Mouse (Mus musculus) hindbrain, embryonic 13.5 days (tissue): ENCODE data around the gene Nucks1. TPM values are rescaled to one million over a fixed set of nuclear protein-coding genes. Genes with fewer than 3 reads are reported as not detected.

Experiments used
- ATAC-seq: fragments of 200-750 bp; cut with Nextera tagmentation; 2 replicates; pipeline ENCODE4 v1.8.0; 2017; ENCODE audit warnings: moderate TSS enrichment; ENCODE audit not compliant: low FRiP score
- H3K27ac ChIP-seq: fragments of 300-500 bp; sonication (generic); 2 replicates; pipeline ENCODE4 v1.5.1; 2015; ENCODE audit warnings: inconsistent platforms, mild to moderate bottlenecking, moderate library complexity
- H3K27me3 ChIP-seq: fragments of 300-500 bp; sonication (generic); 2 replicates; pipeline ENCODE4 v1.6.1; 2015; ENCODE audit warnings: mild to moderate bottlenecking, inconsistent platforms
- H3K36me3 ChIP-seq: fragments of 300-500 bp; sonication (generic); 2 replicates; pipeline ENCODE4 v1.6.1; 2015; ENCODE audit warnings: mild to moderate bottlenecking, inconsistent platforms
- H3K4me1 ChIP-seq: fragments of 300-500 bp; sonication (generic); replicated peaks from 2 replicates; pipeline ENCODE4 v1.6.1; 2015; ENCODE audit warnings: inconsistent platforms
- H3K4me2 ChIP-seq: fragments of 300-500 bp; sonication (generic); 2 replicates; pipeline ENCODE4 v1.6.1; 2015; ENCODE audit warnings: inconsistent platforms, mild to moderate bottlenecking, moderate library complexity
- H3K4me3 ChIP-seq: fragments of 300-500 bp; sonication (generic); 2 replicates; pipeline ENCODE4 v1.5.1; 2015; ENCODE audit warnings: mild to moderate bottlenecking, inconsistent platforms
- H3K9ac ChIP-seq: fragments of 300-500 bp; sonication (generic); 2 replicates; pipeline ENCODE4 v1.6.1; 2015; ENCODE audit warnings: mild to moderate bottlenecking, inconsistent platforms
- H3K9me3 ChIP-seq: fragments of 300-500 bp; sonication (generic); 2 replicates; pipeline ENCODE4 v1.6.1; 2016; ENCODE audit warnings: inconsistent platforms
- WGBS: fragments of 180-500 bp; shearing (Covaris S2); methylation state at CpG from one replicate; pipeline ENCODE4 v1.1.7; 2015; 5-methylcytosine and 5-hydroxymethylcytosine counted together
- polyA plus RNA-seq: library from polyadenylated mRNA; unstranded; fragments of >200 nt; fragmentation: Nextera tagmentation; extraction: Ambion mirVana; gene quantifications from 2 replicates; pipeline ENCODE4 v1.2.1, GENCODE M21; 2015

Gene Nucks1
- polyA plus RNA-seq, 1 experiment from 2014 or later = 58.4 TPM

- Histone ChIP-seq H3K4me1 (0 out of 2 replicates have a peak, but pooled peaks cover 2% of the 10 kb centered on the region), H3K9me3 (no peaks in the 10 kb centered on the region), H3K9ac (no peak overlapping the region), H3K27ac (no peak overlapping the region), H3K4me3 (no peak overlapping the region), H3K36me3 (peaks cover 11% of the 10 kb centered on the region), H3K4me2 (no peak overlapping the region), H3K27me3 (no peaks in the 10 kb centered on the region)
- WGBS = 47% methylated on average over 6 of the region's 6 CpGs
- peak; percentile 24; the same call in 1 of the 2 replicates for ATAC-seq
Observed at GRCm38 (mm10) chr1:131937659-131938305, 27.4 kb downstream of the Nucks1 start.

GRCm38 (mm10) chr1:131938811-131939210, 28.5 kb downstream of the Nucks1 start:
- WGBS = 80% methylated on average over 1 of the region's 1 CpGs

GRCm38 (mm10) chr1:131940711-131941244, 30.4 kb downstream of the Nucks1 start:
- H3K4me1 ChIP-seq = peaks cover 2% of the 10 kb centered on the region; the same call in 1 of the 2 replicates
- 46% methylated on average over 2 of the region's 2 CpGs for WGBS
- no peak overlapping the region for H3K27ac ChIP-seq
- no peaks in the 10 kb centered on the region for H3K9me3 ChIP-seq
- no peaks in the 10 kb centered on the region for H3K27me3 ChIP-seq
- H3K4me3 ChIP-seq = no peak overlapping the region
- H3K9ac ChIP-seq = no peak overlapping the region
- no peak overlapping the region for H3K4me2 ChIP-seq
- H3K36me3 ChIP-seq = no peaks in the 10 kb centered on the region
- ATAC-seq = no peak

More at GRCm38 (mm10) chr1:131938811-131939210, 28.5 kb downstream of the Nucks1 start:
- Histone ChIP-seq H3K4me1 (0 out of 2 replicates have a peak, but pooled peaks cover 2% of the 10 kb centered on the region), H3K4me2 (no peak overlapping the region), H3K9me3 (no peaks in the 10 kb centered on the region), H3K4me3 (no peak overlapping the region), H3K27me3 (no peaks in the 10 kb centered on the region), H3K27ac (no peak overlapping the region), H3K9ac (no peak overlapping the region), H3K36me3 (peaks cover 6% of the 10 kb centered on the region)
- ATAC-seq = no peak

GRCm38 (mm10) chr1:131941501-131941900, 31.2 kb downstream of the Nucks1 start:
- H3K4me3 ChIP-seq = no peak overlapping the region
- H3K9me3 ChIP-seq = no peaks in the 10 kb centered on the region
- no peak overlapping the region for H3K4me2 ChIP-seq
- H3K36me3 ChIP-seq = no peaks in the 10 kb centered on the region
- peaks cover 2% of the 10 kb centered on the region; the same call in 1 of the 2 replicates for H3K4me1 ChIP-seq
- WGBS = 98% methylated on average over 1 of the region's 1 CpGs
- no peaks in the 10 kb centered on the region for H3K27me3 ChIP-seq
- H3K9ac ChIP-seq = no peak overlapping the region
- H3K27ac ChIP-seq = no peak overlapping the region
- no peak for ATAC-seq

- ATAC-seq = no peak
- WGBS = 68% methylated on average over 16 of the region's 16 CpGs
- H3K4me2 ChIP-seq = no peak overlapping the region
Observed at GRCm38 (mm10) chr1:131942621-131943590, 32.6 kb downstream of the Nucks1 start.

GRCm38 (mm10) chr1:131945674-131946440, 35.5 kb downstream of the Nucks1 start:
- H3K9me3 ChIP-seq = no peaks in the 10 kb centered on the region
- H3K36me3 ChIP-seq = no peaks in the 10 kb centered on the region
- no peak overlapping the region for H3K9ac ChIP-seq
- H3K4me1 ChIP-seq = peaks cover 2% of the 10 kb centered on the region
- no peaks in the 10 kb centered on the region for H3K27me3 ChIP-seq
- no peak for ATAC-seq
- WGBS = 68% methylated on average over 10 of the region's 10 CpGs
- no peak overlapping the region for H3K4me3 ChIP-seq
- H3K27ac ChIP-seq = no peak overlapping the region
- H3K4me2 ChIP-seq = no peak overlapping the region

More at GRCm38 (mm10) chr1:131942621-131943590, 32.6 kb downstream of the Nucks1 start:
- Histone ChIP-seq H3K27ac (no peak overlapping the region), H3K36me3 (no peaks in the 10 kb centered on the region), H3K9me3 (no peaks in the 10 kb centered on the region), H3K4me3 (no peak overlapping the region), H3K9ac (no peak overlapping the region), H3K4me1 (peaks cover 2% of the 10 kb centered on the region; the same call in 1 of the 2 replicates), H3K27me3 (no peaks in the 10 kb centered on the region)

GRCm38 (mm10) chr1:131946462-131947215, 36.3 kb downstream of the Nucks1 start:
- no peak for ATAC-seq
- no peak overlapping the region for H3K9ac ChIP-seq
- no peaks in the 10 kb centered on the region for H3K36me3 ChIP-seq
- H3K4me1 ChIP-seq = peaks cover 2% of the 10 kb centered on the region
- H3K4me2 ChIP-seq = no peak overlapping the region
- H3K27ac ChIP-seq = no peak overlapping the region
- no peaks in the 10 kb centered on the region for H3K9me3 ChIP-seq
- WGBS = 84% methylated on average over 11 of the region's 11 CpGs
- H3K4me3 ChIP-seq = no peak overlapping the region
- H3K27me3 ChIP-seq = no peaks in the 10 kb centered on the region

- no peaks in the 10 kb centered on the region for H3K27me3 ChIP-seq
- no peak overlapping the region for H3K27ac ChIP-seq
- WGBS = 25% methylated on average over 1 of the region's 1 CpGs
- no peak overlapping the region for H3K4me2 ChIP-seq
- H3K4me1 ChIP-seq = no peaks in the 10 kb centered on the region; the same call in none of the 2 replicates
- ATAC-seq = no peak
- no peak overlapping the region; the same call in 1 of the 2 replicates for H3K9ac ChIP-seq
- H3K36me3 ChIP-seq = no peaks in the 10 kb centered on the region
- no peaks in the 10 kb centered on the region for H3K9me3 ChIP-seq
- H3K4me3 ChIP-seq = no peak overlapping the region
Observed at GRCm38 (mm10) chr1:131947997-131948525, 37.7 kb downstream of the Nucks1 start.

GRCm38 (mm10) chr1:131954242-131954865, 44.0 kb downstream of the Nucks1 start:
- Histone ChIP-seq H3K9me3 (no peaks in the 10 kb centered on the region), H3K4me3 (no peak overlapping the region), H3K27me3 (peaks cover 6% of the 10 kb centered on the region; the same call in 1 of the 2 replicates), H3K4me2 (no peak overlapping the region), H3K9ac (no peak overlapping the region), H3K36me3 (no peaks in the 10 kb centered on the region), H3K27ac (no peak overlapping the region), H3K4me1 (no peaks in the 10 kb centered on the region)
- ATAC-seq = no peak
- WGBS = 83% methylated on average over 12 of the region's 12 CpGs

GRCm38 (mm10) chr1:131955131-131955757, 44.9 kb downstream of the Nucks1 start:
- no peaks in the 10 kb centered on the region for H3K36me3 ChIP-seq
- no peak overlapping the region for H3K4me2 ChIP-seq
- H3K4me3 ChIP-seq = no peak overlapping the region
- H3K27ac ChIP-seq = no peak overlapping the region
- no peaks in the 10 kb centered on the region for H3K4me1 ChIP-seq
- no peak for ATAC-seq
- no peaks in the 10 kb centered on the region for H3K9me3 ChIP-seq
- no peak overlapping the region for H3K9ac ChIP-seq
- peaks cover 9% of the 10 kb centered on the region for H3K27me3 ChIP-seq
- 60% methylated on average over 3 of the region's 3 CpGs for WGBS
